Mouse (Mus musculus): ENCODE measurements around the gene Syce3.

DNA sequence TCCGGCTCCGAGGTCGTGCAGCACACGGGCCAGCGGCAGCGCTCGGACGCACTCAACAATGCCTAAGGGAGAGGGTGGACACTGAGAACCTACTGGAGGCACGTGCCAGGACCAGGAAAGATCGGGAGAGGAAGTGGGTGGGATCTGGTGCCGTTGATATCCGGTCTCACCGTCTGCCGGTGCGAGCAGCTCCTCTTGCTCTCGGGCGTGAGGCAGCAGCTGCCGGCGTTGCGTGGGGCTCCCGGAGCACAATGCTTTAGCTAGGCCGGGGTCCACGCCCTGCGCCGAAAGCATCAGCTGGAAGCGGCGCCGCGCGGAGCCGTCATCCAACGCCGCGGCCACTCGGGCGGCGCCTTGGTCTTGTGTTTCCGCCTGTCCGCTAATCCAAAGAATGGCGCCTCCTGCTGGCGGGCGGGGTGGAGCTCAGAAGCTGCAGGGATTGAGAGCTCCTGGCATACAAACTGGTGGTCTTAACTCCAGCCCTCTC is 36.5 kb downstream of the Syce3 start, which contains the start of gene Sco2:
- TF ChIP-seq CTCF (IDR thresholded peaks at IDR 0.05; ENCODE audit: extremely low read depth, insufficient read length, insufficient replicate concordance, low read depth, low read length) (peak; percentile 88), POLR2A (IDR thresholded peaks at IDR 0.05; ENCODE audit: low read depth, low read length) (peak; percentile 58)
